Mouse (Mus musculus) olfactory bulb, adult 2 months (tissue): ENCODE results near the gene Gm13696. TPM values are rescaled to one million over a fixed set of nuclear protein-coding genes. Genes with fewer than 3 reads are reported as not detected.
"Not testable (repeated sequence)": the region's sequence is repeated elsewhere in the genome, so short reads cannot be mapped to it uniquely, and the experiment has no call there.

Source experiments
- H3K27ac ChIP-seq: fragments of 200-500 bp; 2 replicates; pipeline ENCODE4 v1.5.1; 2012; ENCODE audit warnings: low read depth, low read length; ENCODE audit not compliant: insufficient read depth
- H3K4me1 ChIP-seq: fragments of 200-500 bp; 2 replicates; pipeline ENCODE4 v1.6.1; 2012; ENCODE audit warnings: low read length; ENCODE audit not compliant: control insufficient read depth, insufficient read depth
- H3K4me3 ChIP-seq: fragments of 200-500 bp; 2 replicates; pipeline ENCODE4 v1.5.1; 2012; ENCODE audit warnings: mild to moderate bottlenecking, low read depth, low read length, moderate library complexity; ENCODE audit not compliant: insufficient read depth
- CTCF ChIP-seq: fragments of 200-500 bp; IDR thresholded peaks from 2 replicates; pipeline ENCODE4 v1.5.1; 2012; ENCODE audit warnings: low read depth, mild to moderate bottlenecking, low read length, moderate library complexity; ENCODE audit not compliant: insufficient read depth
- POLR2A ChIP-seq: fragments of 200-500 bp; IDR thresholded peaks from 2 replicates; pipeline ENCODE4 v1.6.1; 2012; ENCODE audit warnings: mild to moderate bottlenecking, low read depth, low read length, moderate library complexity; ENCODE audit not compliant: insufficient read depth
- WGBS: fragments of 180-500 bp; shearing (Covaris S2); methylation state at CpG from one replicate; pipeline ENCODE4 v1.1.7; 2018; 5-methylcytosine and 5-hydroxymethylcytosine counted together
- polyA plus RNA-seq: library from polyadenylated mRNA; stranded (reverse); fragments of >200 nt; gene quantifications from 2 replicates; pipeline ENCODE4 v1.2.4, GENCODE M21; 2012; ENCODE audit warnings: low replicate concordance; ENCODE audit not compliant: missing spikeins, insufficient read depth, insufficient read length

The Gm13696 gene
- not detected in 2 replicates for polyA plus RNA-seq

DNA sequence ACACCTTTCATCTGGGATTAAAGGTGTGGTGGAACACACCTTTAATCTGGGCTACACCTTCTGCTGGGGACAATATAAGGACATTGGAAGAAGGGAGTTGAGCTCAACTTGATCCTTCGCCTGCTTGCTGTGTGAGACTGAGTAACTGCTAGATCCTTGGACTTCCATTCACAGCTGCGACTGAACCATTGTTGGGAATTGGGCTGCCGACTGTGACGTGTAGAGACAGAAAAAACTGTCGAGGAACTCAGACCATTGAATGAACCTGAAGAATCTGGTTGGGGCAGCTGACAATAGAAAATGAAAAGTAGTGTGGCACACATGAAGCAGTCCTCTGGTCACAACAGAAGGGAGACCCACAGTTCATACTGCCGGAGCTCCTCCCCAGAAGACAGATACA, at the start of gene Gm13696:
TSS of gene Gm13696 (plus strand) at position 301 of the 400 bp plus-strand sequence.
- WGBS: no CpG with 5 or more reads among the region's 6 CpGs

DNA sequence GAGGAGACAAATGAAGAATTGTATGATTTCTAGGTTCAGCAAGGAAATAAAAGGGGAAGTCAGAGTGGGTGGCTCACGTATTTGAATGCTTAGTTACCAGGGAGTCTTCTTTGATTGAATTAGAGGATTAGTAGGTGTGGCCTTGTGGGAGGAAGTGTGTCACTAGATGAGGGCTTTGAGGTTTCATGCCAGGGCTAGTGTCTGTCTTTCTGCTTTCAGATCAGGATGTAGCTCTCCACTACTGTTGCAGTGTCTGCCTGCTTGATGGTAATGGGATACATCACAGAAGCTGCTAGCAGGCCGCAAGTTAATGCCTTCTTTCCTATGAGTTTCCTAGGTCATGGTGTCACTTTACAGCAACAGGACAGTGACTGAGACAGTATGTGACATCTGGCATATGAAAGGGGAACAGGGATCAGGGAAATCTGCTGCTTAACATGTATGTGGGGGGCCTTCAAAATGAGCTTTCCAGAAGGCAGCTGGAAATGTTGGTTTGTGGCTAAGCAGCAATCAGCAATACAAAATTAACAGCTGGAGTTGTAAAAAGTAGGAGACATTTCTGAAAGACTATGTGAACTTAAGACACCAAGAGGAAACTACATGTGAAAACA, 43.3 kb upstream of the Gm13696 start:
- WGBS: 52% methylated on average over 2 of the region's 2 CpGs
- Histone ChIP-seq H3K4me3 (no peak overlapping the region), H3K27ac (no peak overlapping the region), H3K4me1 (no peaks in the 10 kb centered on the region)
- no peak for TF ChIP-seq POLR2A
- no peak for TF ChIP-seq CTCF

More for the DNA sequence above, at the start of gene Gm13696:
- not testable (repeated sequence) for H3K4me3 ChIP-seq, H3K4me1 ChIP-seq, H3K27ac ChIP-seq

DNA sequence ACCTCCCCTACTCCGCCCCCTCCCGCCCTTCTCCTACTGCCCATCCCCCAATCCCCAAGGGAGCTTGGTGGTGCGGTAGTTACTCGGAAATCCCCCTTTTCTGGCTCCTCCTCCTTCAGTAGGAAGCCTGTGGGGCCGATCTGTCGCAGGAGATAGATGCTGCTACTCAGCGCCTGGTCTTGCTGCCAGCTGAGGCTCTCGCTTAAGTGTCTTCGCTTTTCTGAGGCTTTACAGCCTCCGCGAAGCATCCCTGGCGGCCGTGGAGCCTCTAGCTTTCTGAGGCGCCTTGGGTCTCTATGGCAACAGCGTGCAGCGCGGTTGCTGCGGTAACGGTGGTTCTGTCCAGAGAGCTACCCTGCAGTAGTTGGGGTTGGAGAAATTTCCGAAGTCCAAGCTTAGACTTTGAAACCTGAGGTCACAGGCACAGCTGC, 32.0 kb upstream of the Gm13696 start, which contains the start of gene Zswim2:
TSS of gene Zswim2 (minus strand) at position 298 of the 431 bp plus-strand sequence.
- Histone ChIP-seq H3K4me3 (peak within 1 kb of the TSS; percentile 49), H3K4me1 (peaks cover 4% of the 10 kb centered on the region; the same call in 1 of the 2 replicates), H3K27ac (peak within 1 kb of the TSS; percentile 63)
- WGBS: under 1% methylated on average over 20 of the region's 20 CpGs
- TF ChIP-seq CTCF (no peak), POLR2A (no peak)

DNA sequence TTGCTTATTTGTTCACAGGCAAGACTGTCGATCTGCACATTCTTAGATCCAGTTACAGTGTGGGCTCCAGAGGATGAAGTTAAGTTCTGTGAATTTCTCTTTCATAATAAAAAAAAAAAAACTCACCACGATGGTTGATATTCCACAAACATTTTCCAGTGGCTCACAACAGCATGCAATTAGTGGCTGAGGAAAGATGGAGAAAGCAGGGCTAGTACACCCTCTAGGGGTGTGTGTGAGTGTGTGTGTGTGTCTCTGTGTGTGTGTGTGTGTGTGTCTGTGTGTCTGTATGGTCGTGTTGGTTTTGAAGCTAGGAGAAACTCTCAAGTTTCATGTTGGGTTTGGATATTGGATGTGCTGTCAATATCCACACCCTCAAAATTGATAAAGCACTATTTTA, 31.5 kb upstream of the Gm13696 start:
- WGBS: 3% methylated on average over 3 of the region's 3 CpGs
- Histone ChIP-seq H3K4me3 (no peak overlapping the region; the same call in 1 of the 2 replicates), H3K4me1 (peaks cover 4% of the 10 kb centered on the region; the same call in 1 of the 2 replicates), H3K27ac (no peak overlapping the region)
- TF ChIP-seq CTCF: no peak
- no peak for TF ChIP-seq POLR2A

DNA sequence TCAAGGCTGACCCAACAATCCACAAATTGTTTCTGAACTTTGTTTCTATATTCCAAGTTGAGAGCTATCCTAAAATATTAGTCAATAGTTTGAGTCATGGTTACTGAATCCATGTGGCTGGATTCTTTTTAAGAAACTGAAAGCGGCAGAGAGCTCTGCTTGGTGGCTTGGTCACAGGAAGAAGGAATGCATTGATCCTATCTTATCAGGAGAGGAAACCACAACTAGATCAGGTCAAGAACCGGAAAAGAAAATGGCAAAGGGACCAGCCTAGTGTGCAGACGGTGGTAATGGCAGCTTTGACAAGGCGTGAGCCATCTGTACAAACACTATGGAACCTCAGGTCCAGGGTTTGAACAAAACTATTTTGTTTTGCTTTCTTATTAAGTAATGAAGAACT, 31.1 kb upstream of the Gm13696 start:
- H3K4me1 ChIP-seq: peaks cover 4% of the 10 kb centered on the region; the same call in 1 of the 2 replicates
- no peak overlapping the region for H3K27ac ChIP-seq
- H3K4me3 ChIP-seq: no peak overlapping the region
- WGBS: 72% methylated on average over 4 of the region's 4 CpGs
- TF ChIP-seq POLR2A (no peak), CTCF (no peak)

DNA sequence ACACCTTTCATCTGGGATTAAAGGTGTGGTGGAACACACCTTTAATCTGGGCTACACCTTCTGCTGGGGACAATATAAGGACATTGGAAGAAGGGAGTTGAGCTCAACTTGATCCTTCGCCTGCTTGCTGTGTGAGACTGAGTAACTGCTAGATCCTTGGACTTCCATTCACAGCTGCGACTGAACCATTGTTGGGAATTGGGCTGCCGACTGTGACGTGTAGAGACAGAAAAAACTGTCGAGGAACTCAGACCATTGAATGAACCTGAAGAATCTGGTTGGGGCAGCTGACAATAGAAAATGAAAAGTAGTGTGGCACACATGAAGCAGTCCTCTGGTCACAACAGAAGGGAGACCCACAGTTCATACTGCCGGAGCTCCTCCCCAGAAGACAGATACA, 17.5 kb upstream of the Gm13696 start, which contains the start of gene Gm13698:
TSS of gene Gm13698 (plus strand) at position 301 of the 400 bp plus-strand sequence.
- not testable (repeated sequence) for H3K4me3 ChIP-seq, H3K27ac ChIP-seq, H3K4me1 ChIP-seq
- no CpG with 5 or more reads among the region's 6 CpGs for WGBS

DNA sequence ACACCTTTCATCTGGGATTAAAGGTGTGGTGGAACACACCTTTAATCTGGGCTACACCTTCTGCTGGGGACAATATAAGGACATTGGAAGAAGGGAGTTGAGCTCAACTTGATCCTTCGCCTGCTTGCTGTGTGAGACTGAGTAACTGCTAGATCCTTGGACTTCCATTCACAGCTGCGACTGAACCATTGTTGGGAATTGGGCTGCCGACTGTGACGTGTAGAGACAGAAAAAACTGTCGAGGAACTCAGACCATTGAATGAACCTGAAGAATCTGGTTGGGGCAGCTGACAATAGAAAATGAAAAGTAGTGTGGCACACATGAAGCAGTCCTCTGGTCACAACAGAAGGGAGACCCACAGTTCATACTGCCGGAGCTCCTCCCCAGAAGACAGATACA, 11.7 kb upstream of the Gm13696 start, which contains the start of gene Gm13693:
TSS of gene Gm13693 (plus strand) at position 301 of the 400 bp plus-strand sequence.
- WGBS: no CpG with 5 or more reads among the region's 6 CpGs
- H3K4me1 ChIP-seq, H3K4me3 ChIP-seq, H3K27ac ChIP-seq: not testable (repeated sequence)

DNA sequence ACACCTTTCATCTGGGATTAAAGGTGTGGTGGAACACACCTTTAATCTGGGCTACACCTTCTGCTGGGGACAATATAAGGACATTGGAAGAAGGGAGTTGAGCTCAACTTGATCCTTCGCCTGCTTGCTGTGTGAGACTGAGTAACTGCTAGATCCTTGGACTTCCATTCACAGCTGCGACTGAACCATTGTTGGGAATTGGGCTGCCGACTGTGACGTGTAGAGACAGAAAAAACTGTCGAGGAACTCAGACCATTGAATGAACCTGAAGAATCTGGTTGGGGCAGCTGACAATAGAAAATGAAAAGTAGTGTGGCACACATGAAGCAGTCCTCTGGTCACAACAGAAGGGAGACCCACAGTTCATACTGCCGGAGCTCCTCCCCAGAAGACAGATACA, 5.9 kb upstream of the Gm13696 start, which contains the start of gene Gm13695:
TSS of gene Gm13695 (plus strand) at position 301 of the 400 bp plus-strand sequence.
- not testable (repeated sequence) for H3K27ac ChIP-seq

DNA sequence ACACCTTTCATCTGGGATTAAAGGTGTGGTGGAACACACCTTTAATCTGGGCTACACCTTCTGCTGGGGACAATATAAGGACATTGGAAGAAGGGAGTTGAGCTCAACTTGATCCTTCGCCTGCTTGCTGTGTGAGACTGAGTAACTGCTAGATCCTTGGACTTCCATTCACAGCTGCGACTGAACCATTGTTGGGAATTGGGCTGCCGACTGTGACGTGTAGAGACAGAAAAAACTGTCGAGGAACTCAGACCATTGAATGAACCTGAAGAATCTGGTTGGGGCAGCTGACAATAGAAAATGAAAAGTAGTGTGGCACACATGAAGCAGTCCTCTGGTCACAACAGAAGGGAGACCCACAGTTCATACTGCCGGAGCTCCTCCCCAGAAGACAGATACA, 5.7 kb downstream of the Gm13696 start, which contains the start of gene Gm13694:
TSS of gene Gm13694 (plus strand) at position 301 of the 400 bp plus-strand sequence.
- H3K4me1 ChIP-seq, H3K27ac ChIP-seq, H3K4me3 ChIP-seq: not testable (repeated sequence)
- WGBS: no CpG with 5 or more reads among the region's 6 CpGs

More for the DNA sequence above, 5.9 kb upstream of the Gm13696 start, which contains the start of gene Gm13695:
- H3K4me1 ChIP-seq, H3K4me3 ChIP-seq: not testable (repeated sequence)
- WGBS: no CpG with 5 or more reads among the region's 6 CpGs

DNA sequence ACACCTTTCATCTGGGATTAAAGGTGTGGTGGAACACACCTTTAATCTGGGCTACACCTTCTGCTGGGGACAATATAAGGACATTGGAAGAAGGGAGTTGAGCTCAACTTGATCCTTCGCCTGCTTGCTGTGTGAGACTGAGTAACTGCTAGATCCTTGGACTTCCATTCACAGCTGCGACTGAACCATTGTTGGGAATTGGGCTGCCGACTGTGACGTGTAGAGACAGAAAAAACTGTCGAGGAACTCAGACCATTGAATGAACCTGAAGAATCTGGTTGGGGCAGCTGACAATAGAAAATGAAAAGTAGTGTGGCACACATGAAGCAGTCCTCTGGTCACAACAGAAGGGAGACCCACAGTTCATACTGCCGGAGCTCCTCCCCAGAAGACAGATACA, 11.5 kb downstream of the Gm13696 start, which contains the start of gene Gm13697:
TSS of gene Gm13697 (plus strand) at position 301 of the 400 bp plus-strand sequence.
- H3K4me3 ChIP-seq, H3K27ac ChIP-seq, H3K4me1 ChIP-seq: not testable (repeated sequence)
- WGBS: no CpG with 5 or more reads among the region's 6 CpGs

DNA sequence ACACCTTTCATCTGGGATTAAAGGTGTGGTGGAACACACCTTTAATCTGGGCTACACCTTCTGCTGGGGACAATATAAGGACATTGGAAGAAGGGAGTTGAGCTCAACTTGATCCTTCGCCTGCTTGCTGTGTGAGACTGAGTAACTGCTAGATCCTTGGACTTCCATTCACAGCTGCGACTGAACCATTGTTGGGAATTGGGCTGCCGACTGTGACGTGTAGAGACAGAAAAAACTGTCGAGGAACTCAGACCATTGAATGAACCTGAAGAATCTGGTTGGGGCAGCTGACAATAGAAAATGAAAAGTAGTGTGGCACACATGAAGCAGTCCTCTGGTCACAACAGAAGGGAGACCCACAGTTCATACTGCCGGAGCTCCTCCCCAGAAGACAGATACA, 17.3 kb downstream of the Gm13696 start, which contains the start of gene Gm13691:
TSS of gene Gm13691 (plus strand) at position 301 of the 400 bp plus-strand sequence.
- not testable (repeated sequence) for H3K4me1 ChIP-seq, H3K27ac ChIP-seq, H3K4me3 ChIP-seq
- WGBS: no CpG with 5 or more reads among the region's 6 CpGs

DNA sequence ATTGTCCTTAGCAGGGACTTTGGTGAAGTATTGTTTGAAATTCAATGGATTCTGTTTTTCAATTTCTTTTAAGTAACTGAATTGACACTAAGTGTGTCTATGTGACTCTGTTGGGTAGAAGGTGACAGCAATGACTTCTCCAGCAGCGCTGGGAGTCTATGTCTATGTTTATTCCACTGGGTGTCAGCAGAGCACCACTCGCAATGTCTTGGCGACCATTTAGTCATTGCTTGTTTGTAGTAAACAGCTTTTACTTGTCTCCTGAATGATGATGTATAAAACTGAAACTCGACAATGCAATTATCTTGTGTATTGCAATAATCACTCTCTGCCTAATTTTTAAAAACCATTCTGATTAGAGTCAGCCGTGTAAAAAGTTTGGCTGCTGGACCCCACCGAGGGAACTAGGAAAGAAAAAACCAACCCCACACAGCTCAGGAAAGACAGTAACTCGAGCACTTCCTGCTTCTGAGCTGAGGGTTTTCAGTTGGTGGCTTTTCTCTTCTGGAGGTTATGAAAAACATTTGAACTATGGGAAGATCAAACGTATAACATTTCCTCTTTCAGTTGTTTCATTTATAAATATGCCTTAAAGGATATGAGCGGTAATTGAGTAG, 20.8 kb downstream of the Gm13696 start:
- H3K27ac ChIP-seq, H3K4me1 ChIP-seq, H3K4me3 ChIP-seq: not testable (repeated sequence)
- WGBS: 38% methylated on average over 8 of the region's 9 CpGs

DNA sequence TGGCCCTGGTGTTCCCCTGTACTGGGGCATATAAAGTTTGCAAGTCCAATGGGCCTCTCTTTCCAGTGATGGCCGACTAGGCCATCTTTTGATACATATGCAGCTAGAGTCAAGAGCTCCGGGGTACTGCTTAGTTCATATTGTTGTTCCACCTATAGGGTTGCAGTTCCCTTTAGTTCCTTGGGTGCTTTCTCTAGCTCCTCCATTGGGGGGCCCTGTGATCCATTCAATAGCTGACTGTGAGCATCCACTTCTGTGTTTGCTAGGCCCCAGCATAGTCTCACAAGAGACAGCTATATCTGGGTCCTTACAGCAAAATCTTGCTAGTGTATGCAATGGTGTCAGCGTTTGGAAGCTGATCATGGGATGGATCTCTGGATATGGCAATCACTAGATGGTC, 21.6 kb downstream of the Gm13696 start:
- not testable (repeated sequence) for H3K4me3 ChIP-seq, H3K27ac ChIP-seq, H3K4me1 ChIP-seq
- WGBS: 70% methylated on average over 2 of the region's 3 CpGs
